Mouse (Mus musculus) ovary, adult 2 months (tissue): Measurements from ENCODE around the gene Rabep1. TPM values are rescaled to one million over a fixed set of nuclear protein-coding genes. Genes with fewer than 3 reads are reported as not detected.

Experiments
- polyA plus RNA-seq: library from polyadenylated mRNA; depleted of rRNA; stranded (reverse); fragments of >200 nt; gene quantifications from 2 replicates; pipeline ENCODE4 v1.2.3, GENCODE M21; 2012; rRNA removed

The Rabep1 gene
- 3.2 and 9.1 TPM in 2 replicates for polyA plus RNA-seq

DNA sequence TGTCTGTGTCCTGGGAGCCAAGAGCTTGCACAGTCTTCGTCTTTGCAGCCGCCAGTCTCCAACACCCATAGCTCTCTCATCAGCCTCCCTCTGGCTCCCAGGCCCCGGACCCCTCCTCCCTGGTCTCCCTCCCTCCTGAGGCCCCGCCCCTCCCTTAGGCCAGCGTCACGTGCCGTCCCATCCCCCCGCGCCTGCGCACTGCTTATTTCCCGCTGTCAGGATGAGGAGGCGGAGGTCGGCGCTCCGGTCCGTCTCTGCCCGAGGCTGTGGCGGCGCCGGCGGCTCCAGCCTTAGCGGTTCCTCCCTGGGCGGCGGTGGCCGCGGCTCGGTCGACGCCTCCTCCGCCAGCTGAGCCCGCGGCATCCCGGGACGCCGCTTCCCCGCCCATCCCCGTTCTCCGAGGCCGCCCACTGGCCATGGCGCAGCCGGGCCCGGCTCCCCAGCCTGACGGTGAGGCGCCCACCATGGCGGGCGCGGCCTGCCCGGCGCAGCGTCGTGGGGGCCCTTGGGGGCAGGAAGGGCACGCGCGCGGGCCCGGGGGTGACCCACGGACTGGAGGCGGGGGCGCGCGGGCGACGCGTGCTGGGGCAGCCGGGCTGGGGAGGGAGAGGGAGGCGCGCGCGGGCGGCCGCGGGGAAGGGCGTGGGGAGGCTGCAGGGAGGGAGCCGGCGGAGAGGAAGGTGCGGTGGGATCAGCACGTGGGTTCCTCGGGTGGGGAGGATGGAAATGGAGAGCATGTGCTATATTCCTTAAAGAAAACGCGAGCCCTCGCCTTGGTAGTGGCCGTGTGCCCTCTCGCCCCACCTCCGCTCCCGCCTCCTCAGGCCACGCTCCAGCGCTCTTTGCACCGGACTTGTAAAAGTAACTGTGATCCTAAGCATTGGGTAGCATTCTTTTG lies at the start of gene Rabep1:
Rabep1 (plus strand) TSS at position 220 of the 898 bp plus-strand sequence.

GRCm38 (mm10) chr11:70812365-70812764 lies 32.2 kb upstream of the Rabep1 start, which contains the start of gene Scimp:
Gene Scimp (minus strand): TSS chr11:70812586.

DNA sequence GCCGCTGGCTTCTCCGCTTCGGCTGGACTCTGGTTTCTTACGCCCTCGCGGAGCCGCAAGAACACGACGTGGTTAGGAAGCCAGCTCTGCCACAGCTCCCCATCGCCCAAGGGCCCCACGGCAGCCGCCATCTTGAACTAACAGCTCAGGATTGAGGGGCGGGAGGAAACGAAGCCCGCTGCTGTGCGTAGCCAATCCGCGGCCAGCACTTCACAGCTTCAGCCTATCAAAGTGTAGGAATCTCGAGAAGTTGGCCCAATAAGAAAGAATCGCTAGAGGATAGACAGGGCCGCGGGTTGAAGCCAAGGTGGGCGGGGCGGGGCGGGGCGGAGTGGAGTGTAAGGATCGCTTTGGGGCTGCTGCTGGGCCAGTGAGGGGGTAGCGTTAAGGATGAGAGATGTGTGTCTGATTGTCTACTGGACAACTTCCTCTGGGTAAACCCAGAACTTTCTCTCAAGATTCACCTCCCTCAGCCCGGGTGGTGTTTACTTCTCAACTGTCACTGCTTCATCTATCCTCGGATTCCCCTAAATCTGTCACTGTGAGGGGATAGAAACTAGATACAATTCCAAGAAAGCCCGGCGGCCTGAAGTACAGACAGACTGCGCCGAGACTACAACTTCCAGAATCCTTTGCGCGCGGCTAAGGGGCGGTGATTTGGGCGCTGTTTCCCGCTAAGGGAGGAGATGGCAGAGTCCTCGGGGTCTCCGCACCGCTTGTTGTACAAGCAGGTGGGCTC lies 125.4 kb downstream of the Rabep1 start, which contains the start of the genes Nup88 and Rpain:
Nup88 (minus strand) TSS at position 153 of the 739 bp plus-strand sequence.
Rpain (plus strand) TSS at position 393 of the 739 bp plus-strand sequence.

DNA sequence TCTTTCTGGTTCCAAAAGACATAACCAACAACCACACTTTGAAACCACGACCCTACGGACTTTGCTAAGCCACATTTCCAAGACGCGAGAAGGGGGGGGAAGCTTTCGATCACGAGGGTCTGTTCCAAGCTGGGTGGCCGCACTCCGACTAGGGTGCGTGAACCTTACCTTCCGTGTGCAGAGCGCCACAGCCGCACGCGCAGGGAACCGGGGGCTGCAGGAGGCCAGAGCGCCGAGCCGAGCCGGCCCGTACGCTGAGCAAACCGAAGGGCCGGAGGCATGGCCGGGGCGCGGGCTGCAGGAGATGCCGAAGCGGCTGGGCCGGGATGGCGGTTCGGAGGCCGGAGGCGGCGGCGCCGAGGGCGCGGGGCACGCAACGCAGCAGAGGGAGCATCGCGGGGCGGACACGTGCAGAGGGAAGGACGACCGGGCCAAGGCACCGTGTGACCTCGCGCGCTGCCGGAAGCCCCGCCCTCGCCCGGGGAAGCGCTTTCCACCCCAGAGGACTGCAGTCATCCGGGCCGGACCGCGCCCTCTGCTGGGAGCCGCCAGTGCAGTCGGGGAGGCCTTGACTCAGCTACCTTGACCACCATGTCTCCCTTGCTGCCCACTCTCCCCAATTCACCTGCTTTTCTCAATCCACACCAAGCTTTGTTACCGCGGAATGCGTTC lies 138.1 kb downstream of the Rabep1 start, which contains the start of gene C1qbp:
C1qbp (minus strand) TSS at position 470 of the 672 bp plus-strand sequence.

Other genes with a start within 250 kb of the Rabep1 start
- gene 4930544D05Rik, start 228.9 kb upstream of the Rabep1 start, polyA plus RNA-seq: not detected in 2 replicates
- gene Chrne, start 225.6 kb upstream of the Rabep1 start, polyA plus RNA-seq: 0.35 TPM in 1 of 2 replicates, not detected in the other
- gene Gp1ba, start 205.7 kb upstream of the Rabep1 start, polyA plus RNA-seq: not detected in 2 replicates
- gene Rnf167, start 197.5 kb upstream of the Rabep1 start, polyA plus RNA-seq: 94.5 and 104 TPM in 2 replicates
- 138 and 164 TPM in 2 replicates for gene Slc25a11, start 197.3 kb upstream of the Rabep1 start, polyA plus RNA-seq
- 2,318 and 3,020 TPM in 2 replicates for gene Pfn1, start 190.1 kb upstream of the Rabep1 start, polyA plus RNA-seq
- 11.0 and 11.7 TPM in 2 replicates for gene Eno3, start 187.6 kb upstream of the Rabep1 start, polyA plus RNA-seq
- 38.2 and 49.8 TPM in 2 replicates for gene Spag7, start 175.4 kb upstream of the Rabep1 start, polyA plus RNA-seq
- 25.3 and 32.7 TPM in 2 replicates for gene Camta2, start 156.7 kb upstream of the Rabep1 start, polyA plus RNA-seq
- 2.7 and 3.5 TPM in 2 replicates for gene Inca1, start 144.6 kb upstream of the Rabep1 start, polyA plus RNA-seq
- gene Kif1c, start 144.2 kb upstream of the Rabep1 start, polyA plus RNA-seq: 51.4 and 54.9 TPM in 2 replicates
- 1.9 and 2.1 TPM in 2 replicates for gene Zfp3, start 80.6 kb upstream of the Rabep1 start, polyA plus RNA-seq
- gene Scimp, start 32.2 kb upstream of the Rabep1 start, polyA plus RNA-seq: 0.83 and 0.85 TPM in 2 replicates
- 24.5 and 25.8 TPM in 2 replicates for gene Nup88, start 125.2 kb downstream of the Rabep1 start, polyA plus RNA-seq
- gene Rpain, start 125.4 kb downstream of the Rabep1 start, polyA plus RNA-seq: 23.5 and 27.8 TPM in 2 replicates
- 270 and 676 TPM in 2 replicates for gene C1qbp, start 138.2 kb downstream of the Rabep1 start, polyA plus RNA-seq
- 37.5 TPM in 2 replicates for gene Dhx33, start 159.7 kb downstream of the Rabep1 start, polyA plus RNA-seq
- gene Mis12, start 174.8 kb downstream of the Rabep1 start, polyA plus RNA-seq: 2.0 and 2.9 TPM in 2 replicates
- 4.6 and 5.7 TPM in 2 replicates for gene Derl2, start 175.1 kb downstream of the Rabep1 start, polyA plus RNA-seq
- 3.8 and 4.0 TPM in 2 replicates for gene 6330403K07Rik, start 188.7 kb downstream of the Rabep1 start, polyA plus RNA-seq